Mouse (Mus musculus): ENCODE data around the gene Ptprt. TPM values are rescaled to one million over a fixed set of nuclear protein-coding genes. Genes with fewer than 3 reads are reported as not detected.

Gene Ptprt
- total RNA-seq, 2 experiments from 2014 or later: 94.2 to 103 TPM

- intact Hi-C loops (cut with DNase I): loop anchor here (1.0 to 2.0 kb wide), 2 partner anchors 58 to 224 kb away; no protein-coding TSS in a partner anchor
- peak in 1 of 2 experiments; percentile 44 for DNase-seq (ENCODE audit: low spot score in 2 of 2)
Observed at GRCm38 (mm10) chr2:161858361-161858760, 802.6 kb downstream of the Ptprt start.

GRCm38 (mm10) chr2:161835001-161835400 lies 825.9 kb downstream of the Ptprt start:
- intact Hi-C loops (cut with DNase I): no loop called here
- DNase-seq (ENCODE audit: low spot score in 2 of 2): no peak

DNA sequence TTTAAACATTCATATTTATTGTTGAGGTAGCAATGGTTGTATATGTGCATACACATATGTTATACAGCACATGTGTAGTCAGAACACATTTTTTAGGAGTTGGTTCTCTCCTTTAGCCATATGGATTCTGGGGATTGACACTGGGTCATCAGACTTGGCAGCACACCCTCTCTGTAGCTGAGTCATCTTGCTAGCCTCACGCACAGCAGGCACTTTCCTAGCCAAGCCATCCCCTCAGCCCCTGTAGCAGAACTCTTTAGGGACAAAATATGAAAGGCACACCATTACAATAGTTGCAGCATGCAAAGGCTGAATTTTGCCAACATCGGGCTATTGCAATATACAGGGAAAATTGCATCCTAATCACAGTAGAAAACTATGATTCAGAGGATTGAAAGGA lies 827.1 kb downstream of the Ptprt start:
- intact Hi-C loops (cut with DNase I): no loop called here
- DNase-seq (ENCODE audit: low spot score in 2 of 2): no peak

DNA sequence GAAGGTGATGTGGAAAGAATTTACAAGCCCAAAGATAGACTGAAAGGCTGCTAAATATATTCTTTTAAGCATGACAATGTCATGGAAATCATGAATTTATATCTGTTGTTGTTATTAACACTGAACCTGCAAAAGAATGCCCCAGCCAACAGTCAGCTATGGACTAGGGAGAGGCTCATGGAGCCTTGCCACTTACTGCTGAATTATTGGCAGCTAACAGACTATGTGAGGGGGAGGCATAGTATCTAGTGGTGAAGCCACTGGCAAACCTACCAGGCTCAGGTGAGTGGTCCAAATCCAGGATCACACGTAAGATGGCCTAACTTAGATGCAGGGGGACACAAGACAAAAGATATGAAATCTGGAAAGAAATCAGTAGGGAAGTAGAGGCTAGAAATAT lies 847.6 kb downstream of the Ptprt start:
- no peak for DNase-seq (ENCODE audit: low spot score in 2 of 2)
- intact Hi-C loops (cut with DNase I): no loop called here

- intact Hi-C loops (cut with DNase I): loop anchor here (10.0 kb wide), 2 partner anchors 87 to 1077 kb away; no protein-coding TSS in a partner anchor
- DNase-seq (ENCODE audit: low spot score in 2 of 2): peak; percentile 55 to 74
Observed at GRCm38 (mm10) chr2:161808086-161808801, 852.7 kb downstream of the Ptprt start.

- intact Hi-C loops (cut with DNase I): loop anchor here (10.0 kb wide), 2 partner anchors 88 to 1078 kb away; no protein-coding TSS in a partner anchor
- DNase-seq (ENCODE audit: low spot score in 2 of 2): peak in 1 of 2 experiments; percentile 73
Observed at GRCm38 (mm10) chr2:161806287-161807007, 854.5 kb downstream of the Ptprt start.

- intact Hi-C loops (cut with DNase I): loop anchor here (1.0 to 10.0 kb wide), 4 partner anchors 59 to 1085 kb away; no protein-coding TSS in a partner anchor
- DNase-seq (ENCODE audit: low spot score in 2 of 2): peak; percentile 73 to 97
Observed at GRCm38 (mm10) chr2:161799946-161800345, 861.0 kb downstream of the Ptprt start.

- intact Hi-C loops (cut with DNase I): no loop called here
- DNase-seq (ENCODE audit: low spot score in 2 of 2): no peak
Observed at GRCm38 (mm10) chr2:161767528-161767927, 893.4 kb downstream of the Ptprt start.

GRCm38 (mm10) chr2:161713024-161713423 lies 947.9 kb downstream of the Ptprt start:
- intact Hi-C loops (cut with DNase I): no loop called here
- DNase-seq (ENCODE audit: low spot score in 2 of 2): no peak

GRCm38 (mm10) chr2:161709316-161709715 lies 951.6 kb downstream of the Ptprt start:
- DNase-seq (ENCODE audit: low spot score in 2 of 2): no peak
- intact Hi-C loops (cut with DNase I): no loop called here

DNA sequence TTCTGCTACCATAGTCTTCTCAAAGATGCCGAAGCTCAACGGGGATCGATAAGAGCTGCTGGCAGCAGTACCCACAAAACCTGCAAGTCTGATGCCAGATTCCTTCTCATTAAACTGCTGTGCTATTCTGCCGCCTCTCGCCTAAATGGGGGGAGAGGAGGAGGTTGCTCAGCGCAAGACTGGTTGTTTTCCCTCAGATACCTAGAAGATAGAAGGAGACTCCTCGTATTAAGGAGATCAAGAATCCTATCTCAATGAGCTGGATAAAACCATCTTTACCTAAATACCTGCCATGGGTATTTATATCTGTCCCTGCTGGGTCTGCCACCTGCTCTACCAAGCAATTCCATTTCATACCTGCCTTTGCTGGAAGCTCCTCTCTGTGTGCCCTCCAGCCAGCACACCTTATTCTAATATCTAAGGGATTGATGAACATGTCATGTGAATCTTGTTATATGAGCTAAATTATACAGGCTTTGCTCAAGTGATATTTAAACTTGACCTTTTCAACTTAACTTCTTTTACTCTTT lies 954.5 kb downstream of the Ptprt start:
- intact Hi-C loops (cut with DNase I): no loop called here
- DNase-seq (ENCODE audit: low spot score in 2 of 2): no peak

DNA sequence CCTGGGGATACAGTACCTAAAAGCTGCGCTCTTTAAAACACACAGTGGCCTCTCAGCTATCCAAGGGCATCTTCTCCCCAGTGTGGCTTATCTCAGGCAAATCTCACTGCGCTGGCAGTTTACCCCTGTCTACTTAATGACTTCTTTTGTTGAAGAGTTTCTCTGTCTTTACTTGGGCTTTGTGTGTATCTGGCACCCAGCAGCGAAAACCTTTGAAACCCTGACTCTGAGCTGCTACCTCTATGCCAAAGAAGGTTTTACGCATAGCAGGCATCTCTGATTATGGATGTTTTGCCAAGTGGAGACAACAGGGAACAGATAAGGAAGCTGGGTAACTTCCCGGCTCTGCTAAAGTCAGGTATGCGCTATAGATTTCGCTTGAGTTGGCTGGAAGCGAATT lies 956.1 kb downstream of the Ptprt start:
- intact Hi-C loops (cut with DNase I): no loop called here
- DNase-seq (ENCODE audit: low spot score in 2 of 2): no peak

- intact Hi-C loops (cut with DNase I): no loop called here
- DNase-seq (ENCODE audit: low spot score in 2 of 2): peak in 1 of 2 experiments; percentile 14
Observed at GRCm38 (mm10) chr2:161704410-161704809, 956.5 kb downstream of the Ptprt start.

DNA sequence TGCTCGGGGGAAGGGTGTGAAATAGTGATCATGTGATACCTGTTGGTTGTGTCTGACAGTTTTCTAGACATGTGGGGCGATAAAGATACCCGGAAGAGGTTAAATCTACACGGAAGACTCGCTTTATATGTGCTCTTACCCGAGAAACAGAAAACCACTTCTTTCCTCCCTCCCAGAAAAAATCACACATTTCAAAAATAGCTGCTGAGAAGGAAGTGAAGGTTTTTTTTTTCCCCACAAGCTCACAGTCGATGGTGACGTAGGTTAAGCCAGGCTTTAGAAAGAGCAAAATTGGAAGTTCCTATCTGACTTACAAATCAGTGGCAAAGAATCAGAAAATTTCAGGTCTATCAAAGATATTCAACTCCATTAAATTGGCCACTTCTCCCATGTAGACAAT lies 965.1 kb downstream of the Ptprt start:
- peak in 1 of 2 experiments; percentile 67 for DNase-seq (ENCODE audit: low spot score in 2 of 2)
- intact Hi-C loops (cut with DNase I): no loop called here

- no peak for DNase-seq (ENCODE audit: low spot score in 2 of 2)
- intact Hi-C loops (cut with DNase I): no loop called here
Observed at GRCm38 (mm10) chr2:161668302-161668986, 992.5 kb downstream of the Ptprt start.

GRCm38 (mm10) chr2:161661912-161662311 lies 999.0 kb downstream of the Ptprt start:
- intact Hi-C loops (cut with DNase I): loop anchor here (5.0 kb wide), 1 partner anchor 995 kb away; no protein-coding TSS in a partner anchor
- peak in 1 of 2 experiments; percentile 54 for DNase-seq (ENCODE audit: low spot score in 2 of 2)

DNA sequence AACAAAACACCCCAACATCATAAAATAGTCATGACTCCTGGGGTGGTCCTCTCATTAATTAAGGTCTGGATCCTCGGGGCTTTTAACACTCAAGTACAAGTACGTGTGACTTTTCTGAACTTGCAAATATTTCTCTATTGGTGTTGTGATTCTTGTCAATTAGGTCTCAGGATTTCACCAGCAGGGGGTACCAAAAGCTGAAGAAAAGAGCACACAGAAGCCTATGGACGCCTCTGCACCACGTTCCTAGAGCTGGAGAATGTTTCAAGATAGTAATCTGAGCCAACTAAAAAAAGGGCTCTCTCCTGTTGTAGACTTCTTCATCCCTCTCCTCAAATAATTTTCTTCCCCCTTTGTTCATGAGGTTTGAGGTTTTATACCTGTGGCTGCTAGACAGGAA lies 1000.1 kb downstream of the Ptprt start:
- DNase-seq (ENCODE audit: low spot score in 2 of 2): peak; percentile 28 to 67
- intact Hi-C loops (cut with DNase I): loop anchor here (5.0 kb wide), 1 partner anchor 996 kb away; no protein-coding TSS in a partner anchor

GRCm38 (mm10) chr2:161657046-161657445 lies 1003.9 kb downstream of the Ptprt start:
- no peak for DNase-seq (ENCODE audit: low spot score in 2 of 2)
- intact Hi-C loops (cut with DNase I): no loop called here

- DNase-seq (ENCODE audit: low spot score in 2 of 2): no peak
- intact Hi-C loops (cut with DNase I): no loop called here
Observed at GRCm38 (mm10) chr2:161656632-161657031, 1004.3 kb downstream of the Ptprt start.

DNA sequence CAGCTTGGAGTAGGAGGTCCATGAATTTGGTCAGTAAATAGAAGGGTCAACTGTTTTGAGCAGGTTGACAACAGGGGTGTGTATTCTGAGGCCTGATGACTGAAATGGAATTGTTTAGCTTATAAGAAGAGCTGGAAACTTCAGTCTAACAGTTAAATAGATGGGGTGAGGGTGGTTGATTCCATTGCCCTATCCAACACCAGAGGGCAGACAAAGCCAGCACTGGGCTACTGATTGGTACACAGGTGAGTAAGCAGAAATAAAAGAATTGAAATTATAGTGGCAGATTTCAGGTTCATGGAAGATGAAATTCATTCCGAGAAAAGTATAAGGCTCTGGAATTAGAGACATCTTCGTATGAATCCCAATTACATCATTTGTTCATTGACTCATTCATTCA lies 1020.1 kb downstream of the Ptprt start:
- intact Hi-C loops (cut with DNase I): no loop called here

More for the DNA sequence above, 1020.1 kb downstream of the Ptprt start:
- DNase-seq (ENCODE audit: low spot score in 2 of 2): no peak
